20 mouse cellular contexts compared by ENCODE assay signal in genomic region chr14:12113326-12113725, GRCm38 (mm10).
A peak's percentile ranks its signal among the peaks of the same experiment; 100 is the strongest.
DNase-seq lines count a peak whose midpoint lies in the region; ATAC-seq and TF ChIP-seq lines count a peak whose summit lies in the region.
"Had no signal": no experiment of that assay in that cellular context is flagged by ENCODE, and none has a peak within 500 bp of the region (broad histone marks: within the 10 kb centered on the region; RNA-seq: fewer than 3 reads in every experiment).

No protein-coding gene starts in this region.

- no peak overlapping the region for H3K4me3 ChIP-seq in layer of hippocampus, adult 2 months
- peak overlapping the region; percentile 26; the same call in 1 of the 2 replicates for H3K4me3 ChIP-seq in E14TG2a.4 (replicated peaks; ENCODE audit: low read length)
- H3K4me3 ChIP-seq in forebrain, embryonic 16.5 days (replicated peaks; ENCODE audit: low read length) = no peak overlapping the region
- H3K4me3 ChIP-seq in forebrain, embryonic 14.5 days (ENCODE audit: low read depth, low read length) = no peak overlapping the region
- H3K4me3 ChIP-seq: embryonic facial prominence, embryonic 12.5 days; heart, embryonic 12.5 days; hindbrain, embryonic 12.5 days; limb, embryonic 13.5 days; megakaryocyte, embryonic 14.5 days; neural tube, embryonic 12.5 days had no signal

- no peaks in the 10 kb centered on the region for H3K27me3 ChIP-seq in E14TG2a.4 (ENCODE audit: insufficient read depth, low read length)
- no peaks in the 10 kb centered on the region for H3K27me3 ChIP-seq in forebrain, embryonic 16.5 days (replicated peaks; ENCODE audit: control insufficient read depth, insufficient read depth, low read length)
- no peaks in the 10 kb centered on the region for H3K27me3 ChIP-seq in forebrain, embryonic 14.5 days (replicated peaks; ENCODE audit: control insufficient read depth, insufficient read depth, low read length)
- H3K27me3 ChIP-seq: embryonic facial prominence, embryonic 12.5 days; heart, embryonic 12.5 days; hindbrain, embryonic 12.5 days; limb, embryonic 13.5 days; megakaryocyte, embryonic 14.5 days; neural tube, embryonic 12.5 days; Patski had no signal

- peaks cover 38% of the 10 kb centered on the region for H3K4me1 ChIP-seq in E14TG2a.4 (replicated peaks; ENCODE audit: low read depth, low read length)
- H3K4me1 ChIP-seq in forebrain, embryonic 16.5 days (replicated peaks; ENCODE audit: control insufficient read depth, insufficient read depth, low read length) = peaks cover 8% of the 10 kb centered on the region; the same call in 1 of the 2 replicates
- H3K4me1 ChIP-seq in forebrain, embryonic 14.5 days (ENCODE audit: control insufficient read depth, insufficient read depth, low read length) = peaks cover 4% of the 10 kb centered on the region; the same call in 1 of the 2 replicates
- H3K4me1 ChIP-seq: embryonic facial prominence, embryonic 12.5 days; hindbrain, embryonic 12.5 days; neural tube, embryonic 12.5 days had no signal

- H3K36me3 ChIP-seq in E14TG2a.4 (ENCODE audit: insufficient read depth, low read length) = peaks cover 11% of the 10 kb centered on the region
- no peaks in the 10 kb centered on the region for H3K36me3 ChIP-seq in forebrain, embryonic 16.5 days (ENCODE audit: control insufficient read depth, insufficient read depth)
- no peaks in the 10 kb centered on the region for H3K36me3 ChIP-seq in forebrain, embryonic 14.5 days (ENCODE audit: control insufficient read depth, insufficient read depth, low read length)
- H3K36me3 ChIP-seq: embryonic facial prominence, embryonic 12.5 days; G1E; heart, embryonic 12.5 days; hindbrain, embryonic 12.5 days; limb, embryonic 13.5 days; neural tube, embryonic 12.5 days had no signal

- no peak overlapping the region for H3K9ac ChIP-seq in forebrain, embryonic 16.5 days (replicated peaks; ENCODE audit: low read depth, low read length)
- no peak overlapping the region for H3K9ac ChIP-seq in forebrain, embryonic 14.5 days (ENCODE audit: low read length)
- H3K9ac ChIP-seq: embryonic facial prominence, embryonic 12.5 days; heart, embryonic 12.5 days; hindbrain, embryonic 12.5 days; limb, embryonic 13.5 days; lung, embryonic 14.5 days; neural tube, embryonic 12.5 days had no signal

- peak; percentile 13 for DNase-seq in adrenal gland, adult 2 months
- no peak for DNase-seq in adrenal gland, postnatal 10 days
- no peak for DNase-seq in layer of hippocampus, adult 2 months (ENCODE audit: low spot score in 2 of 2)
- DNase-seq in layer of hippocampus, adult 9-11 months = no peak
- DNase-seq in brain, adult 2 months (ENCODE audit: low read depth, low spot score) = peak; percentile 48
- DNase-seq in forebrain, embryonic 14.5 days (ENCODE audit: low spot score) = no peak
- DNase-seq: layer of hippocampus, postnatal 36 days; right cerebral cortex, postnatal 14 days had no signal

- WGBS in forebrain, embryonic 16.5 days = 48% methylated on average over 5 of the region's 5 CpGs
- 67% methylated on average over 5 of the region's 5 CpGs for WGBS in forebrain, embryonic 14.5 days

- peak overlapping the region; percentile 43; the same call in 1 of the 2 replicates for H3K27ac ChIP-seq in layer of hippocampus, adult 2 months
- no peak overlapping the region for H3K27ac ChIP-seq in forebrain, embryonic 16.5 days (ENCODE audit: low read length)
- H3K27ac ChIP-seq in forebrain, embryonic 14.5 days (ENCODE audit: low read depth, low read length) = no peak overlapping the region
- H3K27ac ChIP-seq: embryonic facial prominence, embryonic 12.5 days; hindbrain, embryonic 12.5 days; limb, embryonic 13.5 days; neural tube, embryonic 12.5 days; stomach, postnatal 0 days had no signal

- no peak overlapping the region for H3K4me2 ChIP-seq in forebrain, embryonic 16.5 days (ENCODE audit: low read length)
- H3K4me2 ChIP-seq in forebrain, embryonic 14.5 days (ENCODE audit: low read length) = no peak overlapping the region
- H3K4me2 ChIP-seq: embryonic facial prominence, embryonic 12.5 days; heart, embryonic 12.5 days; hindbrain, embryonic 12.5 days; limb, embryonic 13.5 days; lung, embryonic 14.5 days; neural tube, embryonic 12.5 days had no signal

- ATAC-seq in forebrain, embryonic 16.5 days = no peak
- no peak for ATAC-seq in forebrain, embryonic 14.5 days
- ATAC-seq: Patski had no signal

- no peak for TF ChIP-seq CTCF in layer of hippocampus, adult 2 months (conservative IDR thresholded peaks at IDR 0.05)
- no peak for TF ChIP-seq CTCF in E14TG2a.4 (conservative IDR thresholded peaks at IDR 0.05; ENCODE audit: low read length)

- peaks cover 29% of the 10 kb centered on the region for H3K9me3 ChIP-seq in E14TG2a.4 (ENCODE audit: low read length)
- no peaks in the 10 kb centered on the region for H3K9me3 ChIP-seq in forebrain, embryonic 16.5 days (ENCODE audit: control insufficient read depth, low read length)
- no peaks in the 10 kb centered on the region for H3K9me3 ChIP-seq in forebrain, embryonic 14.5 days (replicated peaks; ENCODE audit: control insufficient read depth, low read length)
- H3K9me3 ChIP-seq: embryonic facial prominence, embryonic 12.5 days; heart, embryonic 12.5 days; hindbrain, embryonic 12.5 days; limb, embryonic 13.5 days; neural tube, embryonic 12.5 days had no signal

Comparison
In these comparisons a context has a peak if more than half of its experiments do, and no peak if none do; other contexts are left out.
1. DNase-seq: peak in adrenal gland, adult 2 months (single experiment) and brain, adult 2 months (single experiment); none in adrenal gland, postnatal 10 days (single experiment), layer of hippocampus, adult 2 months (0 of 2), layer of hippocampus, adult 9-11 months (single experiment) and forebrain, embryonic 14.5 days (single experiment).